Mouse (Mus musculus): ENCODE measurements around the gene Zfp229. TPM values are rescaled to one million over a fixed set of nuclear protein-coding genes. Genes with fewer than 3 reads are reported as not detected.
A peak's percentile ranks its signal among the peaks of the same experiment; 100 is the strongest.
"Not testable (repeated sequence)": the region's sequence is repeated elsewhere in the genome, so short reads cannot be mapped to it uniquely, and the experiment has no call there.

Gene Zfp229
- polyA plus RNA-seq (2015; fragmentation: Nextera tagmentation; extraction: Ambion mirVana) = 4.2 and 6.7 TPM in 2 replicates

- H3K36me3 ChIP-seq = not testable (repeated sequence)
Observed at GRCm38 (mm10) chr17:21730495-21730894, at the start of gene Zfp229. Gene Zfp229 (plus strand): TSS chr17:21730795.

GRCm38 (mm10) chr17:21691560-21691959 lies 39.0 kb upstream of the Zfp229 start, which contains the start of gene Gm10226:
Gene Gm10226 (plus strand): TSS chr17:21691860.
- Histone ChIP-seq H3K9me3 (replicated peaks) (no peaks in the 10 kb centered on the region), H3K4me3 (no peak within 1 kb of the TSS), H3K36me3 (peaks cover 17% of the 10 kb centered on the region), H3K27ac (no peak within 1 kb of the TSS), H3K9ac (no peak within 1 kb of the TSS), H3K4me2 (no peak within 1 kb of the TSS), H3K4me1 (replicated peaks) (no peaks in the 10 kb centered on the region), H3K27me3 (no peaks in the 10 kb centered on the region)
- 80% methylated on average over 3 of the region's 3 CpGs for WGBS
- ATAC-seq (replicated peaks; ENCODE audit: insufficient number of reproducible peaks, insufficient read depth, low FRiP score, low read depth) = no peak

More at GRCm38 (mm10) chr17:21730495-21730894, at the start of gene Zfp229:
- H3K4me3 ChIP-seq; H3K27me3 ChIP-seq; H3K4me1 ChIP-seq (replicated peaks); ATAC-seq (replicated peaks; ENCODE audit: insufficient number of reproducible peaks, insufficient read depth, low FRiP score, low read depth); H3K9me3 ChIP-seq (replicated peaks); H3K9ac ChIP-seq; H3K27ac ChIP-seq; H3K4me2 ChIP-seq: not testable (repeated sequence)
- WGBS = 95% methylated on average over 18 of the region's 22 CpGs

GRCm38 (mm10) chr17:21693342-21693741 lies 37.3 kb upstream of the Zfp229 start:
- no peak overlapping the region for H3K4me3 ChIP-seq
- 74% methylated on average over 3 of the region's 3 CpGs for WGBS
- H3K9me3 ChIP-seq (replicated peaks) = no peaks in the 10 kb centered on the region
- no peaks in the 10 kb centered on the region for H3K27me3 ChIP-seq
- ATAC-seq (replicated peaks; ENCODE audit: insufficient number of reproducible peaks, insufficient read depth, low FRiP score, low read depth) = no peak
- peaks cover 17% of the 10 kb centered on the region for H3K36me3 ChIP-seq
- H3K27ac ChIP-seq = no peak overlapping the region
- H3K4me2 ChIP-seq = no peak overlapping the region
- no peak overlapping the region for H3K9ac ChIP-seq
- no peaks in the 10 kb centered on the region for H3K4me1 ChIP-seq (replicated peaks)

- ATAC-seq (replicated peaks; ENCODE audit: insufficient number of reproducible peaks, insufficient read depth, low FRiP score, low read depth) = no peak
Observed at GRCm38 (mm10) chr17:21696073-21696472, 34.5 kb upstream of the Zfp229 start.

GRCm38 (mm10) chr17:21702281-21703240 lies 28.0 kb upstream of the Zfp229 start:
- Histone ChIP-seq H3K27me3 (no peaks in the 10 kb centered on the region), H3K36me3 (no peaks in the 10 kb centered on the region), H3K9me3 (replicated peaks) (no peaks in the 10 kb centered on the region), H3K9ac (no peak overlapping the region), H3K4me2 (no peak overlapping the region), H3K4me3 (no peak overlapping the region), H3K27ac (no peak overlapping the region), H3K4me1 (replicated peaks) (no peaks in the 10 kb centered on the region)
- 25% methylated on average over 5 of the region's 5 CpGs for WGBS
- no peak for ATAC-seq (replicated peaks; ENCODE audit: insufficient number of reproducible peaks, insufficient read depth, low FRiP score, low read depth)

More at GRCm38 (mm10) chr17:21696073-21696472, 34.5 kb upstream of the Zfp229 start:
- Histone ChIP-seq H3K4me3 (no peak overlapping the region), H3K27ac (no peak overlapping the region), H3K4me2 (no peak overlapping the region), H3K27me3 (no peaks in the 10 kb centered on the region), H3K36me3 (peaks cover 6% of the 10 kb centered on the region; the same call in 1 of the 2 replicates), H3K9ac (no peak overlapping the region), H3K4me1 (replicated peaks) (no peaks in the 10 kb centered on the region), H3K9me3 (replicated peaks) (no peaks in the 10 kb centered on the region)

GRCm38 (mm10) chr17:21703414-21703813 lies 27.2 kb upstream of the Zfp229 start:
- no peaks in the 10 kb centered on the region for H3K36me3 ChIP-seq
- H3K4me1 ChIP-seq (replicated peaks) = peaks cover 2% of the 10 kb centered on the region
- H3K9ac ChIP-seq = no peak overlapping the region
- no peak overlapping the region for H3K4me3 ChIP-seq
- H3K27me3 ChIP-seq = no peaks in the 10 kb centered on the region
- ATAC-seq (replicated peaks; ENCODE audit: insufficient number of reproducible peaks, insufficient read depth, low FRiP score, low read depth) = no peak
- H3K27ac ChIP-seq = no peak overlapping the region
- WGBS = 80% methylated on average over 1 of the region's 1 CpGs
- H3K9me3 ChIP-seq (replicated peaks) = no peaks in the 10 kb centered on the region
- H3K4me2 ChIP-seq = no peak overlapping the region

GRCm38 (mm10) chr17:21707343-21707996 lies 23.1 kb upstream of the Zfp229 start, which contains the start of gene Zfp760:
Gene Zfp760 (plus strand): TSS chr17:21707741.
- H3K36me3 ChIP-seq = 0 out of 2 replicates have a peak, but pooled peaks cover 5% of the 10 kb centered on the region
- WGBS = 6% methylated on average over 26 of the region's 26 CpGs
- H3K4me1 ChIP-seq (replicated peaks) = peaks cover 8% of the 10 kb centered on the region
- no peaks in the 10 kb centered on the region for H3K9me3 ChIP-seq (replicated peaks)
- H3K4me2 ChIP-seq = peak within 1 kb of the TSS; percentile 67
- H3K9ac ChIP-seq = peak within 1 kb of the TSS; percentile 69
- peak within 1 kb of the TSS; percentile 71 for H3K4me3 ChIP-seq
- H3K27ac ChIP-seq = peak within 1 kb of the TSS; percentile 94
- H3K27me3 ChIP-seq = no peaks in the 10 kb centered on the region
- ATAC-seq (replicated peaks; ENCODE audit: insufficient number of reproducible peaks, insufficient read depth, low FRiP score, low read depth) = peak; percentile 97

GRCm38 (mm10) chr17:21708401-21708800 lies 22.2 kb upstream of the Zfp229 start:
- Histone ChIP-seq H3K27ac (peak overlapping the region; percentile 94; the same call in 1 of the 2 replicates), H3K9me3 (replicated peaks) (no peaks in the 10 kb centered on the region), H3K27me3 (no peaks in the 10 kb centered on the region), H3K36me3 (peaks cover 9% of the 10 kb centered on the region; the same call in 1 of the 2 replicates), H3K4me1 (replicated peaks) (peaks cover 8% of the 10 kb centered on the region), H3K4me2 (peak overlapping the region; percentile 67), H3K9ac (peak overlapping the region; percentile 20; the same call in 1 of the 2 replicates), H3K4me3 (peak overlapping the region; percentile 71)
- WGBS = 50% methylated on average over 2 of the region's 2 CpGs
- ATAC-seq (replicated peaks; ENCODE audit: insufficient number of reproducible peaks, insufficient read depth, low FRiP score, low read depth) = no peak

- peaks cover 7% of the 10 kb centered on the region for H3K4me1 ChIP-seq (replicated peaks)
- 84% methylated on average over 4 of the region's 4 CpGs for WGBS
- peak overlapping the region; percentile 72 for H3K4me2 ChIP-seq
- 0 out of 2 replicates have a peak overlapping the region, but pooled peaks have one; percentile 84 for H3K9ac ChIP-seq
- peak overlapping the region; percentile 77 for H3K4me3 ChIP-seq
- H3K27me3 ChIP-seq = no peaks in the 10 kb centered on the region
- ATAC-seq (replicated peaks; ENCODE audit: insufficient number of reproducible peaks, insufficient read depth, low FRiP score, low read depth) = no peak
- H3K27ac ChIP-seq = peak overlapping the region; percentile 84
- no peaks in the 10 kb centered on the region for H3K9me3 ChIP-seq (replicated peaks)
- 0 out of 2 replicates have a peak, but pooled peaks cover 3% of the 10 kb centered on the region for H3K36me3 ChIP-seq
Observed at GRCm38 (mm10) chr17:21733049-21733448, 2.5 kb downstream of the Zfp229 start.

GRCm38 (mm10) chr17:21733529-21734031 lies 3.0 kb downstream of the Zfp229 start:
- 0 out of 2 replicates have a peak, but pooled peaks cover 3% of the 10 kb centered on the region for H3K36me3 ChIP-seq
- no peaks in the 10 kb centered on the region for H3K9me3 ChIP-seq (replicated peaks)
- peak overlapping the region; percentile 84 for H3K27ac ChIP-seq
- WGBS = under 1% methylated on average over 27 of the region's 27 CpGs
- peak overlapping the region; percentile 77 for H3K4me3 ChIP-seq
- H3K4me2 ChIP-seq = peak overlapping the region; percentile 72
- peaks cover 7% of the 10 kb centered on the region for H3K4me1 ChIP-seq (replicated peaks)
- peak; percentile 94 for ATAC-seq (replicated peaks; ENCODE audit: insufficient number of reproducible peaks, insufficient read depth, low FRiP score, low read depth)
- no peaks in the 10 kb centered on the region for H3K27me3 ChIP-seq
- H3K9ac ChIP-seq = peak overlapping the region; percentile 84

GRCm38 (mm10) chr17:21752791-21753190 lies 22.2 kb downstream of the Zfp229 start:
- ATAC-seq (replicated peaks; ENCODE audit: insufficient number of reproducible peaks, insufficient read depth, low FRiP score, low read depth) = no peak
- no peak overlapping the region for H3K9ac ChIP-seq
- no peaks in the 10 kb centered on the region for H3K36me3 ChIP-seq
- H3K27me3 ChIP-seq = no peaks in the 10 kb centered on the region
- no peak overlapping the region for H3K27ac ChIP-seq
- H3K4me3 ChIP-seq = no peak overlapping the region
- no peaks in the 10 kb centered on the region for H3K9me3 ChIP-seq (replicated peaks)
- no peak overlapping the region for H3K4me2 ChIP-seq
- H3K4me1 ChIP-seq (replicated peaks) = peaks cover 5% of the 10 kb centered on the region; the same call in 1 of the 2 replicates
- WGBS = 66% methylated on average over 2 of the region's 2 CpGs

All from heart, embryonic 15.5 days (tissue).